ENCODE assay signal across 8 mouse cellular contexts in genomic region chr5:140607836-140608633, GRCm38 (mm10). TPM values are rescaled to one million over a fixed set of nuclear protein-coding genes. Genes with fewer than 3 reads are reported as not detected.
DNase-seq lines count a peak whose midpoint lies in the region; ATAC-seq and TF ChIP-seq lines count a peak whose summit lies in the region.

No protein-coding gene starts in this region.

- H3K9me3 ChIP-seq in hindbrain, embryonic 13.5 days: no peaks in the 10 kb centered on the region

- TF ChIP-seq CTCF in lung, adult 2 months (IDR thresholded peaks at IDR 0.05; ENCODE audit: insufficient read depth, low read length): no peak
- no peak for TF ChIP-seq CTCF in bone marrow macrophage, adult 2 months (IDR thresholded peaks at IDR 0.05; ENCODE audit: low read depth, low read length)

- peak overlapping the region; percentile 86 for H3K27ac ChIP-seq in bone marrow macrophage, adult 2 months (ENCODE audit: insufficient read depth, low read depth, low read length)
- H3K27ac ChIP-seq in hindbrain, embryonic 13.5 days: peak overlapping the region; percentile 92

- WGBS in lung, adult 2 months: 2% methylated on average over 17 of the region's 17 CpGs
- WGBS in hindbrain, embryonic 13.5 days: under 1% methylated on average over 16 of the region's 17 CpGs

- H3K9ac ChIP-seq in hindbrain, embryonic 13.5 days: peak overlapping the region; percentile 83

- no peak for TF ChIP-seq POLR2A in lung, adult 2 months (IDR thresholded peaks at IDR 0.05; ENCODE audit: borderline replicate concordance, extremely low read depth, low read depth, low read length)
- no peak for TF ChIP-seq POLR2A in bone marrow macrophage, adult 2 months (IDR thresholded peaks at IDR 0.05; ENCODE audit: borderline replicate concordance, low read depth, low read length)

- peak overlapping the region; percentile 86 for H3K4me2 ChIP-seq in hindbrain, embryonic 13.5 days

- peaks cover 14% of the 10 kb centered on the region for H3K4me1 ChIP-seq in lung, adult 2 months (ENCODE audit: control insufficient read depth, insufficient read depth, low read length)
- peaks cover 6% of the 10 kb centered on the region for H3K4me1 ChIP-seq in bone marrow macrophage, adult 2 months (ENCODE audit: control insufficient read depth, insufficient read depth, low read length)
- peaks cover 73% of the 10 kb centered on the region for H3K4me1 ChIP-seq in hindbrain, embryonic 13.5 days (replicated peaks)

- peaks cover 57% of the 10 kb centered on the region for H3K27me3 ChIP-seq in hindbrain, embryonic 13.5 days

- ATAC-seq in hindbrain, embryonic 13.5 days (ENCODE audit: low FRiP score): no peak
- ATAC-seq in cerebellum, adult (ENCODE audit: insufficient number of reproducible peaks, low FRiP score, low TSS enrichment): no peak

- peak overlapping the region; percentile 93 for H3K4me3 ChIP-seq in lung, adult 2 months (replicated peaks; ENCODE audit: extremely low read depth, low read depth, low read length)
- H3K4me3 ChIP-seq in bone marrow macrophage, adult 2 months (ENCODE audit: insufficient read depth, low read length): peak overlapping the region; percentile 96
- peak overlapping the region; percentile 55 for H3K4me3 ChIP-seq in hindbrain, embryonic 13.5 days

- 0 out of 2 replicates have a peak, but pooled peaks cover 4% of the 10 kb centered on the region for H3K36me3 ChIP-seq in hindbrain, embryonic 13.5 days

- DNase-seq in lung, adult 2 months: peak; percentile 42
- DNase-seq in lung, postnatal 14 days: no peak
- DNase-seq in lung, postnatal 4 days: peak; percentile 40 to 41
- no peak for DNase-seq in left cerebral cortex, adult 9 months (ENCODE audit: low spot score in 2 of 2)
- DNase-seq in cerebellum, postnatal 10 days: no peak

RNA-seq across cellular contexts. Expression of gene Lfng, which starts 0.9 kb away (rescaled TPM):
- polyA plus RNA-seq in lung, adult 2 months (2012; rRNA removed): 141 and 163 TPM in 2 replicates
- polyA plus RNA-seq in bone marrow macrophage, adult 2 months (2012; ENCODE audit: insufficient read depth, insufficient read length, missing spikeins): 60.6 and 75.4 TPM in 2 replicates
- polyA plus RNA-seq in hindbrain, embryonic 13.5 days (2015; fragmentation: Nextera tagmentation; extraction: Ambion mirVana): 22.9 and 27.1 TPM in 2 replicates

RNA-seq across cellular contexts. Expression of gene Ttyh3, which starts 40.8 kb away (rescaled TPM):
- polyA plus RNA-seq in lung, adult 2 months (2012; rRNA removed): 117 and 127 TPM in 2 replicates
- polyA plus RNA-seq in bone marrow macrophage, adult 2 months (2012; ENCODE audit: insufficient read depth, insufficient read length, missing spikeins): 73.6 and 91.5 TPM in 2 replicates
- 65.3 and 67.4 TPM in 2 replicates for polyA plus RNA-seq in hindbrain, embryonic 13.5 days (2015; fragmentation: Nextera tagmentation; extraction: Ambion mirVana)

RNA-seq across cellular contexts. Expression of gene Grifin, which starts 43.2 kb away (rescaled TPM):
- polyA plus RNA-seq in lung, adult 2 months (2012; rRNA removed): not detected in 2 replicates
- polyA plus RNA-seq in bone marrow macrophage, adult 2 months (2012; ENCODE audit: insufficient read depth, insufficient read length, missing spikeins): not detected in 2 replicates
- polyA plus RNA-seq in hindbrain, embryonic 13.5 days (2015; fragmentation: Nextera tagmentation; extraction: Ambion mirVana): not detected in 2 replicates

Comparison
In these comparisons a context has a peak if more than half of its experiments do, and no peak if none do; other contexts are left out.
1. DNase-seq: peak in lung, adult 2 months (single experiment) and lung, postnatal 4 days (2 of 2); none in lung, postnatal 14 days (single experiment), left cerebral cortex, adult 9 months (0 of 2) and cerebellum, postnatal 10 days (0 of 2).
2. Peak in every context shown above with its lines, with median percentiles within 50 percentile points of each other: H3K4me3 ChIP-seq.